Mouse (Mus musculus): ENCODE data around the gene Rasgrf2. TPM values are rescaled to one million over a fixed set of nuclear protein-coding genes. Genes with fewer than 3 reads are reported as not detected.

The Rasgrf2 gene
- polyA plus RNA-seq, 1 experiment from 2014 or later: not detected

DNA sequence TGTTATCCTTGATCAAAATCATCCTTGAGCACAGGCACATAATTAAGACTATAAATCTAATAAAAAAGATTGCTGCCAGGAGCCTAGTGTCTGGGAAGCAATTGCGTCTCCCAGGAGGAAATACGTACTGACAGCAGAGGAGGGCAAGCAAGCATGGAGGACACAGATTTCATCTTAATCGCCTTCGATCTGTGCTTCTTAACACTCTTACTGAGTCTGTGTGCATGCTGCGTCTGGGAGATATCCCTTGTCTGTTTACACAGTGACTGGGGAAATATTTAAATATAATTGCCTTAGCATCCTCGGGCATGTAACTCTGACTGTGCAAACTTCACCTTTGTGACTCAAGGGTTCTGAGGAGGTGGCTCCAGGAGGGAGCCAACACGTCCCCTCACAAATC, 33.0 kb downstream of the Rasgrf2 start:
- Histone ChIP-seq H3K27ac (no peak overlapping the region), H3K27me3 (ENCODE audit: insufficient read depth, poor library complexity, severe bottlenecking) (no peaks in the 10 kb centered on the region), H3K4me1 (replicated peaks) (no peaks in the 10 kb centered on the region), H3K9me3 (no peaks in the 10 kb centered on the region), H3K36me3 (no peaks in the 10 kb centered on the region), H3K4me3 (no peak overlapping the region)
- DNase-seq (ENCODE audit: low spot score): no peak
- 85% methylated on average over 7 of the region's 7 CpGs for WGBS

DNA sequence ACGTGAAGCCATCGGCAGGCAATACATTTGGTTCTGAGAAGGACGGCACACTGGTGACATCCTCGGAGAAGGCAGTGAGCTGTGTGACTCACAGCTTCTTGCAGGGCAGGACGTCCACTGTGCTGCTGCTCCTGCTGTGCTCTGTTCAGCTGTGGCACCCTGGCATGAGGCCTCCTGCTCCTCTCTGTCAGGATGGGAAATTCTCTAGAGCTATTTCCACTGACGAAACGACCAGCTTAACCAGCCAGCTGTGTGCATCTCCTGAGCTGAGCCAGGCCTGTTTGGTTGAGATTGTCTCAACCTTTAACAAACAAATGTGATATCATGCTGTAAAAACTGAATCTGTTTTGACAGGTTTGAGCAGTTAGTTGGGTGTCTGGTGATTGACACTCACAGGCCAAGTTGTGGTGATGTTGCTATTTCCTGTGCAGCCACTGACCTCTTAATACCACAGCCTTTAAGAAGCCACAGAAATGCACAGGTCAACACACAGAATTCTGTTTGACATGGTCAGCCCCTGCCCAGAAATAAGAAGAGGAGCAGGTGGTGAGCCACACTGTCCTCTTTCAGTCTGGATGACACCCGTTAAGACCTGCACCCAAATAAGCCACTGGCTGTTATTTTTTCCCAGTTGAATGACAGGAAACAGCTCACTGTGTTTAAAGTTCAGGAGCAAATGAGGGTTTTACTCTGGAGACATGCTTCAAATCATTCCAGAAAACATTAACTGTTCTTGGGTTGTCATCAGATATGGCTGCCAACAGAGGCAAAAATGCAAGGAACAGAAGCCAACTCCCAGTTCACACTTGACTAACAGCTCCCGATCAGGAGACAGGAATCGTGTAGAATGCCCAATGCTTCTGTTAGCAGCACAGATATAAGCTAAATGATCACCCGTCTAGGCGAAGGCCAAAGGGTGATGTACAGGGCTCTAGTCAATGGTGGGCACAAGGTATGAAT, 36.0 kb downstream of the Rasgrf2 start:
- Histone ChIP-seq H3K36me3 (no peaks in the 10 kb centered on the region), H3K4me3 (no peak overlapping the region), H3K4me1 (replicated peaks) (no peaks in the 10 kb centered on the region), H3K27ac (no peak overlapping the region), H3K9me3 (no peaks in the 10 kb centered on the region), H3K27me3 (ENCODE audit: insufficient read depth, poor library complexity, severe bottlenecking) (no peaks in the 10 kb centered on the region)
- 71% methylated on average over 12 of the region's 12 CpGs for WGBS
- peak; percentile 2 for DNase-seq (ENCODE audit: low spot score)

DNA sequence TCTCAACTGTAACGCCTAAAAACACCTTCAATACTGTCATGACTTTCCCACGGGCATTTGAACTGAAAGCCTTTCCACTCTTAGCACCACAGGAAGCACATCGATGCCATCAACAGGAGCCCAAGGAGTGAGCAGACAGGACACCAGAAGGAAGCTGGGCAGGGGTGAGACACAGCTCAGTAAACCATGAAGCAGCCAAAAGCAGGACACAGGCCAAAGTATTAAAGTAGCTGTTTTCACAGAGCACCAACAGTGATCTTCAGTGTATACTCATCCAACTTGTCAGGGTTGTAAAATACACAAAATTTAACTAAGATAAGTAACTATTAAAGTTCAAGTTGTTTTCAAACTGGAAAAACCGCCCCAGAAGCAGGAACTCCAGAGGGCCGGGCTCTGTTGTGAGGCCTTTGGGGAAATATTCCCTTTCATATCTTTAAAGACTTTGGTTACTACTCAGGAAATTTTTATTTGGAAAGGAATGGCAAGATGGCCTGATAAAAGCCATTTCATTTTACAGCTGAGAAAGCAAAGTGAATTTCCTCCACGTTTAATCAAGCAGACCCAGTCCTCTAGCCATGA, 37.7 kb downstream of the Rasgrf2 start:
- Histone ChIP-seq H3K9me3 (no peaks in the 10 kb centered on the region), H3K27me3 (ENCODE audit: insufficient read depth, poor library complexity, severe bottlenecking) (no peaks in the 10 kb centered on the region), H3K36me3 (no peaks in the 10 kb centered on the region), H3K4me1 (replicated peaks) (no peaks in the 10 kb centered on the region), H3K27ac (no peak overlapping the region), H3K4me3 (no peak overlapping the region)
- no peak for DNase-seq (ENCODE audit: low spot score)
- WGBS: 85% methylated on average over 6 of the region's 6 CpGs

DNA sequence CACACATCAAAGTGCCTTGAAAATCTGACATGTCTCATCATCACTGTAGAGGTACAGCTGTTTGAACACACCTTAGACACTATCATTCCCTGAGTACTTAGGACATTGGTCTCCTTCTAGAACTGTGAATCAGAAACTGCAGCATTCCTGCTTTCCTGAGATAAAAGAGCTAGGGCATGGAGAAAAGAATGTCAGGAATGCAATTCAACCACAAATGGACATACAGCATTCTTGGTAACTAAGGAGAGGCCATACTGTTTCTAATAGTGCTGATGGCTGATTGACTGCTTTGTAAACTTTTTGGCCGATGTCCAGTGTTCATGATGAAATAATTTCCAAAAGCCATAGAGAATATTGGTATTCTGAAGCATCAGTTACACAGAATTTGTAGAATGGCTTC, 58.3 kb downstream of the Rasgrf2 start:
- DNase-seq (ENCODE audit: low spot score): no peak
- no peaks in the 10 kb centered on the region for H3K4me1 ChIP-seq (replicated peaks)
- WGBS: 67% methylated on average over 1 of the region's 1 CpGs
- 0 out of 2 replicates have a peak, but pooled peaks cover 5% of the 10 kb centered on the region for H3K9me3 ChIP-seq
- no peaks in the 10 kb centered on the region for H3K36me3 ChIP-seq
- H3K27me3 ChIP-seq (ENCODE audit: insufficient read depth, poor library complexity, severe bottlenecking): no peaks in the 10 kb centered on the region
- H3K27ac ChIP-seq: no peak overlapping the region
- no peak overlapping the region for H3K4me3 ChIP-seq

DNA sequence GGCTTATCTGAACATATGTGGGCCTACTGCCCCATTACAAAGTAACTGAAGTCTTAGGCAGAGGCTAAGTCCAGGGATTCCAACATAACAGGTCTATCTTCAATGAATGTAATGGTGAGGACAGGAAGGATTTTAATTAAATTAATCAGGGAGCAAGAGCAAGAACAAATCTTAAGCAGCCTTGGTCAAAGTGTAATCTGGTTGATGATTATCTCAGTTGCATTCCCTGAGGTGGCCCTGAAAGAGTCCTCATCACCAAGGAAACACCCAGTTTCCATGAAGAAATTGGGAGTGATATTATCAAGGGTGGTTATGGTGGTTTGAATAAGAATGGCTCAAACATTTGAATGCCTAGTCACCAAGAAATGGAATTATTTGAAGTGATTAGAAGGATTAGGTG, 62.8 kb downstream of the Rasgrf2 start:
- Histone ChIP-seq H3K9me3 (no peaks in the 10 kb centered on the region), H3K4me3 (no peak overlapping the region), H3K4me1 (replicated peaks) (no peaks in the 10 kb centered on the region), H3K27me3 (ENCODE audit: insufficient read depth, poor library complexity, severe bottlenecking) (no peaks in the 10 kb centered on the region), H3K27ac (no peak overlapping the region), H3K36me3 (no peaks in the 10 kb centered on the region)
- no peak for DNase-seq (ENCODE audit: low spot score)

DNA sequence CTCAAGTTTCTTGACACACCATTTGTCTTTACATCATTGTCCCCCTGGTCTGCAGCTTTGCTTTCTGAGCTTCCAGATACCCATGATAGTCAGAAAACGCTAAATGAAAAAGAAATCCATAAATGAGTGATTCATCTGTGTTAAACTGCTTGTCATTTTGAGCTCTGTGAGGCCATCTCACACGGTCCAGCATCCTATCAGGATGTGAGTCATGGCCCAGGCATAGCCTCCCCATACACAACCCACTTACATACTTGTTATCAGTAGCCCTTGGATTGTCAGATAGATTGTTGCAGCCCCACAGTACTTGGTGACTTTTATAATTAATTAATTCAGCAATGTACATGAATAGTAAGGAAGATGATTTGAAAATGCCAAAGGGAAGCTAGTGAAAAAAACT, 63.6 kb downstream of the Rasgrf2 start:
- WGBS: 79% methylated on average over 2 of the region's 2 CpGs
- Histone ChIP-seq H3K27me3 (ENCODE audit: insufficient read depth, poor library complexity, severe bottlenecking) (no peaks in the 10 kb centered on the region), H3K36me3 (no peaks in the 10 kb centered on the region), H3K4me3 (no peak overlapping the region), H3K27ac (no peak overlapping the region), H3K9me3 (no peaks in the 10 kb centered on the region), H3K4me1 (replicated peaks) (no peaks in the 10 kb centered on the region)
- no peak for DNase-seq (ENCODE audit: low spot score)

DNA sequence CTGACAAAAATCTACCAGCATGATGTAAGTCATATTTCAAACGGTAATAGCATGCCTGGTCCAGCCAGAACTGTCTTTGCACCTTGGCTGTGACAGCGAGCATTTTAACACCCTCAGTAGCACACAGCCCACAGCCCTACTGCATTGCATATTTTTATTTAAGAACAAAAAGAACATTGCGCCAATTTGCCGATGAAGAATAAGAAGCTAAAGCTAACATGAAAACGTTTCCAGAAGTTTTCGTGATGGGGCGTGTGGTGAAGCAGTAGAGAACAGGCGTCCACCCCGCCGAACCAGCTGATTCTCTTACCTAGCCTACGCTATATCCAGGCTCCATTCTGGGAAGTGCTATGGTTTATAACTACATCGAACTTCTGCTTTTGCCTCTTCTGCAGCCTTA, 77.7 kb downstream of the Rasgrf2 start:
- Histone ChIP-seq H3K27me3 (ENCODE audit: insufficient read depth, poor library complexity, severe bottlenecking) (no peaks in the 10 kb centered on the region), H3K9me3 (no peaks in the 10 kb centered on the region), H3K4me3 (no peak overlapping the region), H3K4me1 (replicated peaks) (no peaks in the 10 kb centered on the region), H3K27ac (no peak overlapping the region), H3K36me3 (no peaks in the 10 kb centered on the region)
- DNase-seq (ENCODE audit: low spot score): no peak
- 95% methylated on average over 12 of the region's 12 CpGs for WGBS

DNA sequence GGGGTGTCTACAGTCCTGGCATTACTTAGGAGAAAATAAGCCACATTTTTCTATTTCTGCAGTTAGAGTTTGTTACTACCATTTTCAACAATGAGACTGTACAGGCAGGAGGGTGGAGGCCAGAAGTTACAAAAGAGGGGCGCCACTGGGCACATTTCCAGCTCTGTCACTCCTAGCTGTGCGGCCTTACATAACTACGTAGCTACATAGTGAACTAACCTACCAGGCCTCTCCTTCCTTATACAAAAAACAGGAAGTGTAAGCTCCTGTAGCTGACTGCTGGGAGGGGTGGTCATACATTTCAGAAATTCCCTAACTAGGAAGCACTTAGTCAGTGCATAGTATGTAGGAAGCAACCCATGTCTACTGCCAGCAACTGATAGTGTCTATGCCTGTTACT, 78.5 kb downstream of the Rasgrf2 start:
- no peak for DNase-seq (ENCODE audit: low spot score)
- Histone ChIP-seq H3K4me1 (replicated peaks) (no peaks in the 10 kb centered on the region), H3K36me3 (no peaks in the 10 kb centered on the region), H3K4me3 (no peak overlapping the region), H3K27me3 (ENCODE audit: insufficient read depth, poor library complexity, severe bottlenecking) (no peaks in the 10 kb centered on the region), H3K9me3 (no peaks in the 10 kb centered on the region), H3K27ac (no peak overlapping the region)
- WGBS: 92% methylated on average over 3 of the region's 3 CpGs

DNA sequence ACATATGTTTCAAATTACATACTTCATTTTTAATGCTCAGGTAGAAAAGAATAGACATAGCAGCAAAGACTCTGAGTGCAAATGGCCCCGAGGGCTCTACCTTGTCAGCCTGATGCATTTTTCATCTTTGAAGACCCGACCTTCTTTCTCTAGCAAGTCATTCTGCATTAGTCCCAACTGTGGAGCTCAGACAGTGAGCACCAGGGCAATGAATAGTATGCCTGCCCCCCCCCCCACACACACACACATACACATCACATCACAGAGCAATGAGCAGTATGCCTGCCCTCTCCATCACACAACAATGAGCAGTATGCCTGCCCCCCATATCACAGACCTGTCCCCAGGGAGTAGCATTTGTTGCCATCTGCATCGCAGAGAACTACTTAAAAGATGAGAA, 80.2 kb downstream of the Rasgrf2 start:
- no peak for DNase-seq (ENCODE audit: low spot score)
- H3K27me3 ChIP-seq (ENCODE audit: insufficient read depth, poor library complexity, severe bottlenecking): no peaks in the 10 kb centered on the region
- 76% methylated on average over 3 of the region's 3 CpGs for WGBS
- H3K27ac ChIP-seq: no peak overlapping the region
- H3K9me3 ChIP-seq: no peaks in the 10 kb centered on the region
- no peak overlapping the region for H3K4me3 ChIP-seq
- H3K36me3 ChIP-seq: no peaks in the 10 kb centered on the region
- no peaks in the 10 kb centered on the region for H3K4me1 ChIP-seq (replicated peaks)

DNA sequence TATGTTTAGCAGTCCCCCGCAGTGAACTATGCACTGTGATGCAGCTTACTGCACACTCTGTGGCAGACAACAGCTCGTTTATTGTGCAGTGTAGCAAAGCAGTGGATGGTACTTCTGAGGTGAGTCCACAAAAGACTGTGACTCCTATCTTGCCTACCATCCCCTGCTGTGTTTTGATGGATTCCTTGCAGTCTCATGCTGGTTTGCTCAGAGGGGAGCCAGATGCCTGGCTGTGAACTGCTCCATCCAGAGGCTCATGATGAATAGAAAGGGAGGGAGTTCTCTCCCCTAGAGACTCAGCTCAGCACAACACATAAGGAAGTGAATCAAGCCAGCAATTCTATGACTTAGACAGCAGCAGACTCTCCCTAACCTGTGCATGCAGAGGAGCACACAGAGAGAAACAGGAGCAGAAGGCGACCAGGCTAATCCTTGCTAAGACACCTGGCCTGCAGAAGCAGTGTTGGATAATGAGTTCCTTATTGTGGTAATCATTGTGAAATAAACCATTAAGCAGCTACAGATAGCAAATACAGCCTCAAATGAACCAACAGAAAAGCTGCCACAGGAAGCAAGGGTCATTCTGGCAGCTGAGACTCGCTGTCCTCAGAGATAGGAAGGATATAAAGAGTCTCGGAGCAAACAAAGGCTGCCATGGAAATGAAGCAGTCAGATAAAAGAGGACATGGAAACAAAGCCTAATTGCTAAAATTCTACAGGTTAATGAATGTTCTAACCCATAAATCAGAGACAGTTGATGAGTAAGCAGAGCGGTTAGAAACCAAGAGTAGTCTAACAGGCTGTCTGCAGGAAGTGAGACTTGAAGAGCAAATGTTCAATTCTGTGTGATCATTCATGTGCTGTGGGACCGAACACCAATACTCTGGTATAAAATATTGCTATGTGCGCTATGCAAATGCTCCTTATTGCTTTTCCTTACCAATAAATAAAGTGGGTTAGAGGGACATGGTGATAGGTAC, 89.6 kb downstream of the Rasgrf2 start:
- H3K4me1 ChIP-seq (replicated peaks): peaks cover 13% of the 10 kb centered on the region
- no peaks in the 10 kb centered on the region for H3K36me3 ChIP-seq
- DNase-seq (ENCODE audit: low spot score): peak; percentile 5
- no peak overlapping the region for H3K4me3 ChIP-seq
- H3K27ac ChIP-seq: peak overlapping the region; percentile 41; the same call in 1 of the 2 replicates
- no peaks in the 10 kb centered on the region for H3K27me3 ChIP-seq (ENCODE audit: insufficient read depth, poor library complexity, severe bottlenecking)
- 44% methylated on average over 8 of the region's 8 CpGs for WGBS
- no peaks in the 10 kb centered on the region for H3K9me3 ChIP-seq

DNA sequence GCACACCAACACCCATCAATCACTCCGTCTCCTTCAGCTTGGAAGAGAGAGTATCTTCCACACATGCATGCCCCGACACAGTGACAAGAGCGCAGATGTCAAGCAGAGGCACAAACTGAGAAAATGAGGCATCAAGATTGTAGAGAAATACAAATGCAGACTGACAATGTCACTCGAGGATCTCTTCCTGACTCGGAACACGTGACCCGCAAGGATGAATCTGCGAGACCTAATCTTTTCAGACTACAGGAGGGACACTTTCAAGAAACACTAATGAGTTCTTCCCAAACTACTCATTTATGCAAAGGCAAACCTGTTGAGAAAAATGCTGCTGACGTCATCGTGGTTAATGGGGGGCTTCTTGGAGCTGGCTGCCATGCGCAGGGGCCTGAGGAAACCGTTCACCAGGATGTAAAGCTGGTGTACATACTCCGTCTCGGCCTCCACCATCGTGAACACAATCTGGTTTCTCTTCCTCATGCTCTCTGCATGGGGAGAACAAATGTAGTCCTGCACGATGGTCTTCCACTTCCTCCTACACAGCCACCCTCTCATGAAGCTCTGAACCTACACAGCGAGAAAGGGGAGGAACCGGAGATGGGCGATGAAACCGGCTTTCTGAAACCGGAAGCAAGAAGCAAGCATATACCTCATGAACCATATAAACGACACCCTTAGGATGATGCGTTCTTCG, 100.9 kb downstream of the Rasgrf2 start:
- Histone ChIP-seq H3K9me3 (no peaks in the 10 kb centered on the region), H3K27ac (no peak overlapping the region), H3K36me3 (no peaks in the 10 kb centered on the region), H3K27me3 (ENCODE audit: insufficient read depth, poor library complexity, severe bottlenecking) (no peaks in the 10 kb centered on the region), H3K4me3 (no peak overlapping the region), H3K4me1 (replicated peaks) (no peaks in the 10 kb centered on the region)
- DNase-seq (ENCODE audit: low spot score): no peak
- 95% methylated on average over 24 of the region's 24 CpGs for WGBS

DNA sequence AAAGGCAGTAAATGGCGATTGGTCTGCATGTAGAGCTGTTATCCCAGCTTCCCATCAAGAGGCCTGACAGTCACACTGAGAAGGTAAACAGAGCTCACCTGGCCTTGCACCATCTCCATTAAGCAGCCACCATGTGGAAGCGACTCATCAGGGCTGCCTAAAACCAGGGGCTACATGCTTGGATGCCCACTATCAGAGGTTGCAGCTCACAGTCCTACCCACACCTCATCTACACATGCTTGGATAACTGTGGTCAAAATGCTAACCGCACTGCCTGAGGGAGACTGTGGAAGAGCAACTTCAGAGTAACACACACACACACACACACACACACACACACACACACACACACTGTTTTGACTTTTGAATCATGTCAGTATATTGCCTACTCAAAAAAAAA, 101.8 kb downstream of the Rasgrf2 start:
- Histone ChIP-seq H3K27me3 (ENCODE audit: insufficient read depth, poor library complexity, severe bottlenecking) (no peaks in the 10 kb centered on the region), H3K4me3 (no peak overlapping the region), H3K9me3 (no peaks in the 10 kb centered on the region), H3K27ac (no peak overlapping the region), H3K36me3 (no peaks in the 10 kb centered on the region), H3K4me1 (replicated peaks) (no peaks in the 10 kb centered on the region)
- no peak for DNase-seq (ENCODE audit: low spot score)
- 87% methylated on average over 3 of the region's 3 CpGs for whole genome bisulfite sequencing

Data from hindbrain, embryonic 10.5 days (tissue).